Mouse (Mus musculus) kidney, postnatal 0 days (tissue): ENCODE data around the gene Egfr. TPM values are rescaled to one million over a fixed set of nuclear protein-coding genes. Genes with fewer than 3 reads are reported as not detected.
A peak's percentile ranks its signal among the peaks of the same experiment; 100 is the strongest.

Experiments used
- ATAC-seq: fragments of 200-750 bp; cut with Nextera tagmentation; replicated peaks from 2 replicates; pipeline ENCODE4 v1.8.0; 2017; ENCODE audit warnings: low read depth, moderate number of reproducible peaks, moderate TSS enrichment, moderate library complexity; ENCODE audit not compliant: low FRiP score
- DNase-seq: peaks from one replicate; pipeline ENCODE4 v3.0.0-alpha.2; 2016; ENCODE audit warnings: low spot score
- H3K27ac ChIP-seq: fragments of 300-500 bp; sonication (generic); 2 replicates; pipeline ENCODE4 v1.5.1; 2014; ENCODE audit warnings: mild to moderate bottlenecking
- H3K27me3 ChIP-seq: fragments of 300-500 bp; sonication (generic); 2 replicates; pipeline ENCODE4 v1.6.1; 2014; ENCODE audit warnings: low read length, mixed read lengths; ENCODE audit not compliant: insufficient read depth
- H3K36me3 ChIP-seq: fragments of 300-500 bp; sonication (generic); 2 replicates; pipeline ENCODE4 v1.6.1; 2014; ENCODE audit warnings: low read length, mixed read lengths; ENCODE audit not compliant: insufficient read depth
- H3K4me1 ChIP-seq: fragments of 300-500 bp; sonication (generic); replicated peaks from 2 replicates; pipeline ENCODE4 v1.6.1; 2014; ENCODE audit warnings: antibody characterized with exemption, low read length, mixed read lengths; ENCODE audit not compliant: insufficient read depth
- H3K4me2 ChIP-seq: fragments of 300-500 bp; sonication (generic); 2 replicates; pipeline ENCODE4 v1.6.1; 2014; ENCODE audit warnings: mild to moderate bottlenecking, low read length, moderate library complexity, mixed read lengths
- H3K4me3 ChIP-seq: fragments of 300-500 bp; sonication (generic); replicated peaks from 2 replicates; pipeline ENCODE4 v1.5.1; 2014; ENCODE audit warnings: low read depth, low read length
- H3K9ac ChIP-seq: fragments of 300-500 bp; sonication (generic); 2 replicates; pipeline ENCODE4 v1.6.1; 2014; ENCODE audit warnings: low read depth, low read length
- H3K9me3 ChIP-seq: fragments of 300-500 bp; sonication (generic); replicated peaks from 2 replicates; pipeline ENCODE4 v1.6.1; 2016; ENCODE audit warnings: low read length, inconsistent platforms, mixed read lengths
- CTCF ChIP-seq: IDR thresholded peaks from 2 replicates; pipeline ENCODE4 v1.5.1; 2016; ENCODE audit warnings: antibody characterized with exemption, low read depth, mild to moderate bottlenecking, moderate library complexity
- WGBS: fragments of 180-500 bp; shearing (Covaris S2); extraction: QIAGEN DNeasy Blood & Tissue Kit; methylation state at CpG from one replicate; pipeline ENCODE4 v1.1.7; 2014; 5-methylcytosine and 5-hydroxymethylcytosine counted together
- polyA plus RNA-seq: library from polyadenylated mRNA; unstranded; fragments of >200 nt; fragmentation: Nextera tagmentation; extraction: Ambion mirVana; gene quantifications from 2 replicates; pipeline ENCODE4 v1.2.1, GENCODE M21; 2015

Egfr gene
- polyA plus RNA-seq, 1 experiment from 2014 or later = 4.6 TPM

DNA sequence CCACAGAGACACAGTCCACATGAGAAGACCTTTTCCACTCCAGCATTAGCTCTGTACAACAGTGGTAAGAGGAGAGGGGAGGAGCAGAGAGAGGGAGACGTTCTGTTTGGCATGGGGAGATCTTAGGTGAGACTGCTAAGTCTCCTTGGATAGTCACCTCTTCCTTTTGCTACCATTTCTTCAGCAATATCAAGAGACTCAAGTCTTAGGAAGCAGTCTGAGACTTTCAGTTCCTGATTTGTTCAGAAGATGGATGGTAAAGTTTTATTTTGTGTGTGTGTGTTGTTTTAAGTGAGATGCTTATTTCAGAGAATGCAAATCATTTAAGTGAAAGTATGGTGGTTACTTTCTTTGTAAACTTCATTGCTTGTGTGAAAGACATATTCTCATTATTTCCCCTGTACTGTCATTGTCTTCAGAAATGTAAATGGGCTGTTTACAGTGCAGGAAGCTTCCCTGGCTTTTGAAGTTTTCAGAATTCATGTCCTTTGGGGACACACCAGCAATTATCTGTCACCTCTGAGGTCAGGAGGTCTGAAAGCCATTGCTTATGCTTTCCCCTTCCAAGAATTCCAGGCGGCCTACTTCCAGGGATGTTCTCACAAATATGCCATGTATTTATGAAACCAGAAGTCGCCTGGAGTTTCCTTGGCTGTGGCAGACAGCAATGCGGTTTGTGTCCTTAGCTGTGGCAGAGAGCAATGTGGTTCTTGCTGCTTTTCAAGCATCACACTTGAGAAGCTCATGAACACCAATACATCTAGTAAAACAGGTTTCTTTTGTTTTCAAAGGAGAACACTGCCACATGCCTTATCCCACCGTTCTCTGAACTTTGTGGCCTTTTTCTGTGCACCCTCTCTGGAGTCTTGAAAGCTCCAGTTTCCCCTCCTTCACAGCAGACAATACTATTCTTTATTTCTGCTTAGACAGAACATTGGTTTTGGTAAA lies 40.9 kb downstream of the Egfr start:
- peak; percentile 47 for DNase-seq
- Histone ChIP-seq H3K4me2 (no peak overlapping the region), H3K36me3 (no peaks in the 10 kb centered on the region), H3K9ac (no peak overlapping the region), H3K4me1 (no peaks in the 10 kb centered on the region), H3K27me3 (no peaks in the 10 kb centered on the region), H3K27ac (no peak overlapping the region), H3K9me3 (no peaks in the 10 kb centered on the region), H3K4me3 (no peak overlapping the region)
- TF ChIP-seq CTCF = no peak
- ATAC-seq = no peak
- WGBS = 41% methylated on average over 5 of the region's 5 CpGs

DNA sequence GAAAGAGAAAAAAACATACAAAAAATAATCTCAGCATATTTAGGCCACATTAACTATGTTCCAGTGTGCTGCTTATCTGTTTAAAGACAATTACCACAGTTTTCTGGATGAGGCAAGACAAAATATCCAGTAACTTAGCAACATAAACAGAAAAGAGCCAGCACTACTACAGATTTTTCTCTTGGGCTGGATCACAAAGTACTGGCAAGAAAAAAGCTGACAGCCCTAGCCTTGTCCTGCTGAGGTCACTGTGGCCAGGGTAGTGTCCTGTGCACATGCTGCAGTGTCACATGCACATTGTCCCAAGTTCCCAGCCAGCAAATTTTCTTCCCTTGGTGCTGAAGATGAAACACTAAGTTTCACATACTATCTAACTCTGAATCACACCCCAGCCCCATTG lies 43.0 kb downstream of the Egfr start:
- no peaks in the 10 kb centered on the region for H3K27me3 ChIP-seq
- no peak overlapping the region for H3K4me3 ChIP-seq
- no peak overlapping the region for H3K27ac ChIP-seq
- no peak overlapping the region for H3K4me2 ChIP-seq
- no peak for TF ChIP-seq CTCF
- DNase-seq = no peak
- H3K9ac ChIP-seq = no peak overlapping the region
- H3K4me1 ChIP-seq = no peaks in the 10 kb centered on the region; the same call in 1 of the 2 replicates
- ATAC-seq = no peak
- no peaks in the 10 kb centered on the region for H3K36me3 ChIP-seq
- H3K9me3 ChIP-seq = no peaks in the 10 kb centered on the region

DNA sequence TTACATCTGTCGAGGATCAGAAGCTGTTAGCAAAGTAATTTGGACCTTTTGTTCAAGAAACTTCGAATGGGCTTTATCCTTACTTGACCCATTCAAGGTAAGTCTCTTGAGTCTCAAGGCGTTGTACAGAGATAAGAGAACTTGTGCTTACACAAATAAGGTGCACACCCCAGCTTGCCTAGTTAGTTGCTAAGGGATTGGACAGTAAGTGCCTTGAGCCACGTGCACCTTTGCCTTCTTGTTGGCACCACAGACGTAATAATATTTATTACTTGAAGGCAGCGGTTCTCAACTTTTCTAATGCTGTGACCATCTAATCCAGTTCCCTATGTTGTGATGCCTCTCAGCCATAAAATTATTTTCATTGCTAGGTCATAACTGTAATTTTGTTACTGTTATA lies 43.5 kb downstream of the Egfr start:
- no peak for DNase-seq
- Histone ChIP-seq H3K4me2 (no peak overlapping the region), H3K9ac (no peak overlapping the region), H3K4me3 (no peak overlapping the region), H3K27me3 (no peaks in the 10 kb centered on the region), H3K9me3 (no peaks in the 10 kb centered on the region), H3K4me1 (peaks cover 3% of the 10 kb centered on the region; the same call in 1 of the 2 replicates), H3K36me3 (no peaks in the 10 kb centered on the region), H3K27ac (no peak overlapping the region)
- no peak for TF ChIP-seq CTCF
- WGBS = 70% methylated on average over 6 of the region's 6 CpGs
- no peak for ATAC-seq

DNA sequence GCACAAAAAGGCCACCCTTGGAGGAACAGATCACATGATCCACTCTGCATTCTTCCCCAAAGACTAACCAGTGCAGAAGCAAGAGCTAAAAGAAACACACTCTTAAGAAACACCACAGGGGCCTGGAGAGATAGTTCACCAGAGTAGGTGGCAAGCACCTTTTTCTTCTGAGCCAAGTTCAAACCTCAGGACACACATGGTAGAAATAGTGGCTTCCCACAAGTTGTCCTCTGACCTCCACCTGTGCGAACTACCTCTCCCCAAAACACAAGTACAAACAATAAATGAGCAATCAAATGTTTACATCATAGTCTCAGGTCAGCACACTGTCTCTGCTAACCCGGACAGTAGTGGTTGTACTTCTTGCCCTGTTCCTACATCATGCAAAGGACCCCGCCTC lies 45.5 kb downstream of the Egfr start:
- H3K9ac ChIP-seq = no peak overlapping the region
- no peak for ATAC-seq
- no peak overlapping the region for H3K27ac ChIP-seq
- H3K36me3 ChIP-seq = no peaks in the 10 kb centered on the region
- no peaks in the 10 kb centered on the region for H3K27me3 ChIP-seq
- no peak for DNase-seq
- TF ChIP-seq CTCF = no peak
- 81% methylated on average over 3 of the region's 3 CpGs for WGBS
- H3K4me2 ChIP-seq = no peak overlapping the region
- no peaks in the 10 kb centered on the region for H3K9me3 ChIP-seq
- H3K4me3 ChIP-seq = no peak overlapping the region
- peaks cover 3% of the 10 kb centered on the region; the same call in 1 of the 2 replicates for H3K4me1 ChIP-seq

DNA sequence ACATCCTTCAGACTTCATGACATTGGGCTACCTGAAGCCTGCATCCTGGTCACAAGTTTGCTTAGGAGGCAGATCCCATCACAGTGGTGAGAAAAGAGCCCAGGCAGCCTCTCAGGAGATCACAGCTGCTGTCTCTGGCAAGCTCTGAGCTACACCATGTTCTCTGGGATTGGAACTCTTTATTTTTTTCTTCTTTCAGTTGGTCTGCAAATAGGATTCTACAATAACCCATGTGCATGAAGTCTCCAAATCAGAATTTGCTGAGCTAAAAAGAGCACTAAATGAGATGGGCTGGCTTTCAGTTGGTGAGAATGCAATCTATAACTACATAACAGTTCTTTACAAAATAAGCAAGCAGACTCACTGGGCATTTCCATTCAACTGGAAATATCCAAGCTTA lies 46.1 kb downstream of the Egfr start:
- ATAC-seq = no peak
- Histone ChIP-seq H3K27me3 (no peaks in the 10 kb centered on the region), H3K4me1 (peaks cover 3% of the 10 kb centered on the region; the same call in 1 of the 2 replicates), H3K9ac (no peak overlapping the region), H3K9me3 (no peaks in the 10 kb centered on the region), H3K27ac (no peak overlapping the region), H3K4me3 (no peak overlapping the region), H3K36me3 (no peaks in the 10 kb centered on the region), H3K4me2 (no peak overlapping the region)
- no peak for TF ChIP-seq CTCF
- no peak for DNase-seq

DNA sequence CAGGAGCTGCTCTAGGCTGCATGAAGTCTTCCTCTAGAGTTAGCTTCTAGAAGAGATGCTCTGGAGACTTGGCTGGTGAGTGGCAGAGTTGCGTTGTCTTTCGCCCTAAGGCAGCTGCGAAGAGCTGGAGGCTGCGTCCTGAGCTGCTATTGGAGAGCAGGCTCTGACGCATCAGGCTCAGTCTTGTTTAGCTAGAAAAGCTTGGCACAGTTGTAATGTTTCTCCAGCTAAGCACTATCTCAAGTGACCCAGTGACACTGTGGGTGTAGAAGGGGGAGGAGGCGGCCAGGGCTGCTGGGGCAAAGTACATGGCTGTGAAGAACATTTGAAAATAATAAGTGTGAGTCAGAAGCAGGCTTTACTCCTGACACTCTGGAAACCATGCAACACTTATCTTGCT lies 48.5 kb downstream of the Egfr start:
- no peak overlapping the region for H3K9ac ChIP-seq
- TF ChIP-seq CTCF = no peak
- 0 out of 2 replicates have a peak overlapping the region, but pooled peaks have one; percentile 27 for H3K27ac ChIP-seq
- DNase-seq (peak; percentile 57), ATAC-seq (peak; percentile 74)
- no peak overlapping the region for H3K4me3 ChIP-seq
- no peak overlapping the region for H3K4me2 ChIP-seq
- WGBS = 65% methylated on average over 6 of the region's 6 CpGs
- no peaks in the 10 kb centered on the region for H3K36me3 ChIP-seq
- H3K27me3 ChIP-seq = no peaks in the 10 kb centered on the region
- H3K9me3 ChIP-seq = no peaks in the 10 kb centered on the region
- peaks cover 3% of the 10 kb centered on the region; the same call in 1 of the 2 replicates for H3K4me1 ChIP-seq
